Mouse (Mus musculus) spleen, adult 2 months (tissue): ENCODE data around the gene Mrnip.

ENCODE experiments used
- CTCF ChIP-seq: fragments of 200-500 bp; IDR thresholded peaks from 2 replicates; pipeline ENCODE4 v1.5.1; 2011; ENCODE audit warnings: mild to moderate bottlenecking, inconsistent platforms; ENCODE audit not compliant: insufficient read depth, insufficient read length, insufficient replicate concordance; ENCODE audit errors: extremely low read depth
- POLR2A ChIP-seq: fragments of 200-500 bp; IDR thresholded peaks from 2 replicates; pipeline ENCODE4 v1.6.1; 2011; ENCODE audit warnings: low read depth, low read length, inconsistent platforms

DNA sequence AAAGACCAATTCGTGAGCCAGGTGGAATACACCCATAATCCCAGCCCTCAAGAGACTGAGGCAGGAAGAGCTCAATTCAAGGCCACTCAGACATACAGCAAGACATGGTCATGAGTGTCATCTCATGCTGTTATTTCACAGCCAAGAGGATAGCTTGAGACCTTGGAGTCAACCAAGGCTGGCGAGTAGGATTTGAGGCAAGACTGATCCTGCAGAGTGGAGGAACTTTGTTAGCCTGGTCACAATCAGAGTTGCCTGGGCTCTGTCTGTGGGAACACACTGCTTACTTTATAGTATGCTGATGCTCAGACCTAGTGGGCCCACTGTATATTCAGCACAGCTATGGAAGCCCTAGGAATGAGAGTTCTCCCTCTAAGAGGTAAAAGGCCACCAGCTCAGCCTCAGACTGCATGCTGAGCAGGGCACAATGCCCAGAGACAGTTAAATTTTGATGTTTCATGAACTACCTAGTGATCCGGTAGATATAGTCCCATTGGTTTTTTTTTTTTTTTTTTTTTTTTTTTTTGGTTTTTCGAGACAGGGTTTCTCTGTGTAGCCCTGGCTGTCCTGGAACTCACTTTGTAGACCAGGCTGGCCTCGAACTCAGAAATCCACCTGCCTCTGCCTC, 24.1 kb downstream of the Mrnip start:
- no peak for TF ChIP-seq CTCF
- TF ChIP-seq POLR2A = no peak
